Mouse (Mus musculus) liver, embryonic 14.5 days (tissue): ENCODE measurements around the gene 9130023H24Rik. TPM values are rescaled to one million over a fixed set of nuclear protein-coding genes. Genes with fewer than 3 reads are reported as not detected.

Experiments used
- ATAC-seq: fragments of 200-750 bp; cut with Nextera tagmentation; 2 replicates; pipeline ENCODE4 v1.8.0; 2017; ENCODE audit warnings: moderate number of reproducible peaks, mild to moderate bottlenecking, moderate library complexity; ENCODE audit not compliant: insufficient read depth
- DNase-seq, 3 experiments: peaks; one replicate each; pipeline ENCODE4 v3.0.0-alpha.2; 2012 to 2013; ENCODE audit warnings: low read depth in 3 of 3, low spot score in 3 of 3
- H3K27ac ChIP-seq: fragments of 300-500 bp; sonication (generic); 2 replicates; pipeline ENCODE4 v1.5.1; 2014; ENCODE audit warnings: moderate library complexity, mild to moderate bottlenecking, control low read depth, inconsistent platforms
- H3K27me3 ChIP-seq: fragments of 300-500 bp; sonication (generic); 2 replicates; pipeline ENCODE4 v1.6.1; 2014; ENCODE audit warnings: mild to moderate bottlenecking, low read length, moderate library complexity; ENCODE audit not compliant: control insufficient read depth, insufficient read depth
- H3K36me3 ChIP-seq: fragments of 300-500 bp; sonication (generic); replicated peaks from 2 replicates; pipeline ENCODE4 v1.6.1; 2014; ENCODE audit warnings: low read depth; ENCODE audit not compliant: control insufficient read depth, insufficient read depth
- H3K4me1 ChIP-seq, 2 experiments: fragments of 200-500 bp in 1 of 2; fragments of 300-500 bp in 1 of 2; sonication (generic) in 1 of 2; replicated peaks; 2 replicates each; pipeline ENCODE4 v1.6.1; 2012 to 2014; ENCODE audit warnings: antibody characterized with exemption in 1 of 2, inconsistent platforms in 1 of 2, low read length in 1 of 2; ENCODE audit not compliant: control insufficient read depth in 2 of 2, insufficient read depth in 2 of 2
- H3K4me2 ChIP-seq: fragments of 300-500 bp; sonication (generic); 2 replicates; pipeline ENCODE4 v1.6.1; 2014; ENCODE audit warnings: low read depth, mild to moderate bottlenecking, control low read depth, moderate library complexity
- H3K4me3 ChIP-seq, 2 experiments: fragments of 200-500 bp in 1 of 2; fragments of 300-500 bp in 1 of 2; sonication (generic) in 1 of 2; 2 replicates each; pipeline ENCODE4 v1.5.1; 2012 to 2014; ENCODE audit warnings: low read depth in 2 of 2, low read length in 2 of 2, mild to moderate bottlenecking in 2 of 2, control low read depth in 1 of 2, inconsistent platforms in 1 of 2, moderate library complexity in 1 of 2; ENCODE audit not compliant: insufficient read depth in 1 of 2
- H3K9ac ChIP-seq: fragments of 300-500 bp; sonication (generic); replicated peaks from 2 replicates; pipeline ENCODE4 v1.6.1; 2014; ENCODE audit warnings: mild to moderate bottlenecking, control low read depth, moderate library complexity
- H3K9me3 ChIP-seq: fragments of 300-500 bp; sonication (generic); 2 replicates; pipeline ENCODE4 v1.6.1; 2016; ENCODE audit warnings: low read length, mixed read lengths; ENCODE audit not compliant: control insufficient read depth
- CTCF ChIP-seq: IDR thresholded peaks from 2 replicates; pipeline ENCODE4 v1.5.1; 2016; ENCODE audit warnings: antibody characterized with exemption, low read depth, control low read depth
- EP300 ChIP-seq: IDR thresholded peaks from 2 replicates; pipeline ENCODE4 v1.6.1; 2016; ENCODE audit warnings: antibody characterized with exemption, low read depth
- WGBS: fragments of 180-500 bp; shearing (Covaris S2); extraction: QIAGEN DNeasy Blood & Tissue Kit; methylation state at CpG from one replicate; pipeline ENCODE4 v1.1.7; 2014; ENCODE audit not compliant: insufficient replicate concordance; 5-methylcytosine and 5-hydroxymethylcytosine counted together
- polyA plus RNA-seq, 2 experiments: library from polyadenylated mRNA; depleted of rRNA in 1 of 2; stranded (reverse) in 1 of 2; unstranded in 1 of 2; fragments of >200 nt; fragmentation: Nextera tagmentation in 1 of 2; extraction: Ambion mirVana in 1 of 2; gene quantifications; 2 replicates each; pipeline versions ENCODE4 v1.2.1 to v1.2.3; 2012 to 2014

Gene 9130023H24Rik
- polyA plus RNA-seq (2012; rRNA removed) (0.92 and 1.1 TPM in 2 replicates), polyA plus RNA-seq (2014; fragmentation: Nextera tagmentation; extraction: Ambion mirVana) (1.6 and 2.1 TPM in 2 replicates)

GRCm38 (mm10) chr7:128237927-128238778 lies at the start of gene 9130023H24Rik:
9130023H24Rik (minus strand) TSS chr7:128238031.
- DNase-seq (peak; percentile 99 to 100 (median 99)), ATAC-seq (peak; percentile 87)
- peak within 1 kb of the TSS; percentile 71 to 97 for H3K4me3 ChIP-seq
- H3K9me3 ChIP-seq = no peaks in the 10 kb centered on the region
- H3K27me3 ChIP-seq = no peaks in the 10 kb centered on the region
- H3K9ac ChIP-seq = peak within 1 kb of the TSS; percentile 88
- H3K4me1 ChIP-seq = peaks cover 9 to 10% of the 10 kb centered on the region in 2 experiments
- TF ChIP-seq EP300 = no peak; the same call in 1 of the 2 replicates
- TF ChIP-seq CTCF = peak; percentile 47; the same call in 1 of the 2 replicates
- H3K36me3 ChIP-seq = peaks cover 5% of the 10 kb centered on the region
- peak within 1 kb of the TSS; percentile 95 for H3K27ac ChIP-seq
- peak within 1 kb of the TSS; percentile 74 for H3K4me2 ChIP-seq
- WGBS = under 1% methylated on average over 72 of the region's 72 CpGs

DNA sequence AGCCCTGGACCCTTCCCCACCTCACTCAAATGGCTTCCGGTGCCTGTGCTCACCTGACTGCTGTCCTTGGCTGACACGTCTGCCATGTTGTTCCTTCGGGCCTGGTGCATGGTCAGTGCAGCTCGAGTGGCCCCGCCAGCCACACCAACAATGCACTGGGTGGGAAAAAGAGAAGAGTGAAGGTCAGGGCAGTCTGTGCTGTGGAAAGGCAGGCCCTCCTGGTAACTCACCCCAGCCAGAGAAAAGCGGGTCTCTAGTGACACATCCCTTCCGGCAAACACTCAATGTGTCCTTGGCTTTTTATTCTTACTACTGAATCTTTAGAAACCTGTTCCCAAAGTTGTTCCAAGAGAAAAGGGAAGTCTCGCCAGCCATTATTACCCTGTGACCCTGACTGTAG lies 47.2 kb upstream of the 9130023H24Rik start:
- peaks cover 44% of the 10 kb centered on the region for H3K36me3 ChIP-seq
- no peak for DNase-seq
- WGBS = 89% methylated on average over 8 of the region's 8 CpGs

DNA sequence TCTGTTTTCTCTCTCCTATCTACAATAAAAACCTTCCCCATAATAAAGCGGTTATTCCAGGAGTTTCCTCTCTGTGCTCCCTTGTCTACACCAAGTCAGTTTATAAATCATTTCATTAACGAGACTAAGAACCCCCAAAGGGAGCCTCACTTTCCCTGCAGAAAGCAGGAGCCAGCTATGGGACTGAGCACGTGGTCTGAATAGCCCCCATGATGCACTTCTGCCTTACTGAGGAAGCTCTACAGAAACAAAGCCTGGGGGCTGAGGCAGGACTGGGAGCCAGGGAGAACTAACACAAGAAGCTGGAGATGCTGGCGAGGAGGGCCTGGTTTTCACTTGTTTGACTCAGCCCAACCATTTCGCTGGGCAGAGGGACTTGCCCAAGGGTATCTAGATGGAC lies 46.2 kb upstream of the 9130023H24Rik start:
- Histone ChIP-seq H3K36me3 (peaks cover 52% of the 10 kb centered on the region), H3K9me3 (no peaks in the 10 kb centered on the region), H3K4me1 (peaks cover 14 to 35% of the 10 kb centered on the region in 2 experiments), H3K9ac (no peak overlapping the region), H3K27me3 (no peaks in the 10 kb centered on the region), H3K4me2 (no peak overlapping the region), H3K4me3 (no peak overlapping the region), H3K27ac (no peak overlapping the region)
- ATAC-seq = no peak
- no peak for TF ChIP-seq EP300
- no peak for TF ChIP-seq CTCF
- DNase-seq = no peak
- WGBS = 77% methylated on average over 5 of the region's 5 CpGs

More for the DNA sequence above, 47.2 kb upstream of the 9130023H24Rik start:
- no peak overlapping the region for H3K4me3 ChIP-seq
- H3K4me1 ChIP-seq = peaks cover 23 to 43% of the 10 kb centered on the region in 2 experiments
- no peak overlapping the region for H3K4me2 ChIP-seq
- H3K27me3 ChIP-seq = no peaks in the 10 kb centered on the region
- H3K9me3 ChIP-seq = no peaks in the 10 kb centered on the region
- no peak for ATAC-seq
- H3K9ac ChIP-seq = no peak overlapping the region
- no peak overlapping the region; the same call in 1 of the 2 replicates for H3K27ac ChIP-seq
- TF ChIP-seq CTCF (no peak), EP300 (no peak)

GRCm38 (mm10) chr7:128282532-128283244 lies 44.9 kb upstream of the 9130023H24Rik start:
- Histone ChIP-seq H3K9ac (no peak overlapping the region), H3K4me1 (peaks cover 1 to 22% of the 10 kb centered on the region in 2 experiments), H3K36me3 (peaks cover 54% of the 10 kb centered on the region), H3K27me3 (no peaks in the 10 kb centered on the region), H3K4me2 (no peak overlapping the region), H3K4me3 (no peak overlapping the region), H3K9me3 (no peaks in the 10 kb centered on the region), H3K27ac (no peak overlapping the region; the same call in 1 of the 2 replicates)
- TF ChIP-seq CTCF (no peak), EP300 (no peak)
- DNase-seq = no peak
- no peak for ATAC-seq
- 70% methylated on average over 7 of the region's 7 CpGs for WGBS

GRCm38 (mm10) chr7:128281765-128282164 lies 43.9 kb upstream of the 9130023H24Rik start:
- Histone ChIP-seq H3K9me3 (no peaks in the 10 kb centered on the region), H3K4me2 (no peak overlapping the region), H3K4me3 (no peak overlapping the region), H3K4me1 (peaks cover 0 to 13% of the 10 kb centered on the region in 2 experiments; a peak in 2 of 4 replicates), H3K9ac (no peak overlapping the region), H3K36me3 (peaks cover 54% of the 10 kb centered on the region), H3K27ac (no peak overlapping the region), H3K27me3 (no peaks in the 10 kb centered on the region)
- WGBS = 73% methylated on average over 11 of the region's 11 CpGs
- ATAC-seq (no peak), DNase-seq (no peak)
- TF ChIP-seq EP300 (no peak), CTCF (no peak)
